Mouse (Mus musculus) intestine, embryonic 16.5 days (tissue): ENCODE measurements around the gene Golga4. TPM values are rescaled to one million over a fixed set of nuclear protein-coding genes. Genes with fewer than 3 reads are reported as not detected.

Experiments used
- ATAC-seq: fragments of 200-750 bp; cut with Nextera tagmentation; 2 replicates; pipeline ENCODE4 v1.8.0; 2017; ENCODE audit warnings: moderate TSS enrichment, moderate library complexity
- H3K27ac ChIP-seq: fragments of 300-500 bp; sonication (generic); 2 replicates; pipeline ENCODE4 v1.5.1; 2014; ENCODE audit warnings: mild to moderate bottlenecking, low read length
- H3K27me3 ChIP-seq: fragments of 300-500 bp; sonication (generic); replicated peaks from 2 replicates; pipeline ENCODE4 v1.6.1; 2014; ENCODE audit warnings: low read length, control low read depth, mixed read lengths; ENCODE audit not compliant: control insufficient read depth, insufficient read depth
- H3K36me3 ChIP-seq: fragments of 300-500 bp; sonication (generic); 2 replicates; pipeline ENCODE4 v1.6.1; 2014; ENCODE audit warnings: low read length, control low read depth; ENCODE audit not compliant: control insufficient read depth, insufficient read depth
- H3K4me1 ChIP-seq: fragments of 300-500 bp; sonication (generic); 2 replicates; pipeline ENCODE4 v1.6.1; 2014; ENCODE audit warnings: low read length, control low read depth, mixed read lengths; ENCODE audit not compliant: control insufficient read depth, insufficient read depth
- H3K4me2 ChIP-seq: fragments of 300-500 bp; sonication (generic); 2 replicates; pipeline ENCODE4 v1.6.1; 2014; ENCODE audit warnings: low read depth, low read length, control low read depth
- H3K4me3 ChIP-seq: fragments of 300-500 bp; sonication (generic); 2 replicates; pipeline ENCODE4 v1.5.1; 2014; ENCODE audit warnings: mild to moderate bottlenecking, low read length
- H3K9ac ChIP-seq: fragments of 300-500 bp; sonication (generic); 2 replicates; pipeline ENCODE4 v1.6.1; 2014; ENCODE audit warnings: low read depth, low read length
- H3K9me3 ChIP-seq: fragments of 300-500 bp; sonication (generic); 2 replicates; pipeline ENCODE4 v1.6.1; 2016; ENCODE audit warnings: low read length, control low read depth; ENCODE audit not compliant: control insufficient read depth
- WGBS: fragments of 180-500 bp; shearing (Covaris S2); extraction: QIAGEN DNeasy Blood & Tissue Kit; methylation state at CpG from one replicate; pipeline ENCODE4 v1.1.7; 2014; 5-methylcytosine and 5-hydroxymethylcytosine counted together
- polyA plus RNA-seq: library from polyadenylated mRNA; unstranded; fragments of >200 nt; fragmentation: Nextera tagmentation; extraction: Ambion mirVana; gene quantifications from 2 replicates; pipeline ENCODE4 v1.2.1, GENCODE M21; 2015

Gene Golga4
- polyA plus RNA-seq, 1 experiment from 2014 or later, result 52.2 TPM

DNA sequence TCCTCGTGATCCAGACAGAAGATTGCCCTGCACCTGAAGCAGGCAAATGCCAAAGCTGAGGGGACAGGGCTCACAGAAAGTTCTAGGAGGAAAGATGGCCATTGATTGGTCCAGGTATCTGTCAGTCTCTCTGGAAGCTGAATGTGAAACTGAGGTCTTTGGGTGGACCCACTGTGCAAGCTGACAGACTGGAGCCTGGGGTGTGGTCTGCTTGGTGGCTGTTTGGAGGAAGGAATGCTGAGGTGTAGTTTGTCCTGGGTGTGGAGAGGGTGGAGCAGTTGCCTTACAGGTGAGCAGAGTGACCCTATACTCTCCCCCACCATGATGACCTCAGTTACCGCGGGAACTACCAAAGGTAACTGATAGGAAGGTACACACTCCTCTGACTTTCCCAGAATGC lies 9.1 kb upstream of the Golga4 start:
- 44% methylated on average over 3 of the region's 3 CpGs for WGBS
- ATAC-seq, result peak; percentile 93
- peak overlapping the region; percentile 78 for H3K27ac ChIP-seq
- no peaks in the 10 kb centered on the region for H3K9me3 ChIP-seq
- no peaks in the 10 kb centered on the region for H3K27me3 ChIP-seq
- no peak overlapping the region for H3K4me3 ChIP-seq
- no peak overlapping the region for H3K9ac ChIP-seq
- H3K36me3 ChIP-seq, result no peaks in the 10 kb centered on the region
- H3K4me1 ChIP-seq, result 0 out of 2 replicates have a peak, but pooled peaks cover 9% of the 10 kb centered on the region
- H3K4me2 ChIP-seq, result no peak overlapping the region

DNA sequence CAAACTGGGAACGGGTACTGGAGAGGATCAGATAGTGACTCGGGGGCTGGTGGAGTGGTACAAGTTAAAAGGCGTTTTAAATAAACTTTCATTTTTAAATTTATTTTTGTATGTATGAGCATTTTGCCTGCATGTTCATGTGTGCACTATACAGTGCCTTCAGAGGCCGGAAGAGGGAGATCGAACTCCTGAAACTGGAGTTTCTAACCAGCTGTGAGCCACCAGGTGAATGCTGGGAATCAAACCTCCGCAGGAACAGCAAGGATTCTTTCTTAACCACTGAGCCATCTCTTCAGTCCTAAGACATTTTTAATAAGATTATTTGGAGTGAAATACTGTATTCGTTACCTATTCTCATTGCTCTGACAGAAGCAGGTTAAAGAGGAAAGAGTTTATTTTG lies 8.0 kb upstream of the Golga4 start:
- Histone ChIP-seq H3K4me2 (no peak overlapping the region), H3K9me3 (no peaks in the 10 kb centered on the region), H3K4me3 (no peak overlapping the region), H3K4me1 (0 out of 2 replicates have a peak, but pooled peaks cover 6% of the 10 kb centered on the region), H3K27me3 (no peaks in the 10 kb centered on the region), H3K9ac (no peak overlapping the region), H3K36me3 (no peaks in the 10 kb centered on the region), H3K27ac (no peak overlapping the region)
- WGBS, result 69% methylated on average over 7 of the region's 7 CpGs
- no peak for ATAC-seq

- no peaks in the 10 kb centered on the region for H3K27me3 ChIP-seq
- no peaks in the 10 kb centered on the region for H3K9me3 ChIP-seq
- no peaks in the 10 kb centered on the region for H3K36me3 ChIP-seq
- 80% methylated on average over 6 of the region's 6 CpGs for WGBS
- no peak overlapping the region for H3K9ac ChIP-seq
- peaks cover 8% of the 10 kb centered on the region; the same call in 1 of the 2 replicates for H3K4me1 ChIP-seq
- H3K4me3 ChIP-seq, result no peak overlapping the region
- no peak for ATAC-seq
- H3K27ac ChIP-seq, result no peak overlapping the region
- H3K4me2 ChIP-seq, result no peak overlapping the region
Measured at GRCm38 (mm10) chr9:118500963-118501362, 5.1 kb upstream of the Golga4 start.

DNA sequence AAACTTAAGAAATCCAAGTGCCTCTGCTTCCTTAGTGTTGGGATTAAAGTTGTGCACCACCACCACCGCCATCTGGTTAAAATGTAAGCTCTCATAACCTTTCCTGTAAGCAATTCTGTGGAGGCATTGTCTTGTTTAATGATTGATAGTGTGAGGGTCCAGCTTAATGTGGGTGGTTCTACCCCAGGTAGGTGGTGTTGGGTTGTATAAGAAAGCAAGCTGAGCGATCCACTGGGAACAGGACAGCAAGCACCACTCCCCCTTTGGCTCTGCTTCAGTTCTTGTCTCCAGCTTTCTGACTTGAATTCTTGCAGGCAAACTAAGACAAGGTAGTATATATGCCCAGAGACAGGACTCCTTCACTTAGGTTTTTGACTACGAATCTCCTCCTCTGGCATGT lies 1.4 kb upstream of the Golga4 start:
- Histone ChIP-seq H3K4me1 (peaks cover 28% of the 10 kb centered on the region), H3K9ac (no peak overlapping the region), H3K9me3 (no peaks in the 10 kb centered on the region), H3K27me3 (no peaks in the 10 kb centered on the region), H3K36me3 (no peaks in the 10 kb centered on the region), H3K27ac (peak overlapping the region; percentile 20), H3K4me2 (no peak overlapping the region), H3K4me3 (no peak overlapping the region)
- 52% methylated on average over 3 of the region's 3 CpGs for WGBS
- peak; percentile 40; the same call in 1 of the 2 replicates for ATAC-seq

- H3K4me2 ChIP-seq, result peak overlapping the region; percentile 84
- under 1% methylated on average over 57 of the region's 57 CpGs for WGBS
- H3K4me3 ChIP-seq, result peak overlapping the region; percentile 90
- peaks cover 37% of the 10 kb centered on the region for H3K4me1 ChIP-seq
- H3K36me3 ChIP-seq, result no peaks in the 10 kb centered on the region
- no peaks in the 10 kb centered on the region for H3K9me3 ChIP-seq
- H3K27me3 ChIP-seq, result no peaks in the 10 kb centered on the region
- peak overlapping the region; percentile 82 for H3K27ac ChIP-seq
- peak overlapping the region; percentile 93 for H3K9ac ChIP-seq
- peak; percentile 51 for ATAC-seq
Measured at GRCm38 (mm10) chr9:118506404-118507231, 551 bp downstream of the Golga4 start.

- WGBS, result 76% methylated on average over 6 of the region's 6 CpGs
Measured at GRCm38 (mm10) chr9:118507552-118507951, 1.5 kb downstream of the Golga4 start.

DNA sequence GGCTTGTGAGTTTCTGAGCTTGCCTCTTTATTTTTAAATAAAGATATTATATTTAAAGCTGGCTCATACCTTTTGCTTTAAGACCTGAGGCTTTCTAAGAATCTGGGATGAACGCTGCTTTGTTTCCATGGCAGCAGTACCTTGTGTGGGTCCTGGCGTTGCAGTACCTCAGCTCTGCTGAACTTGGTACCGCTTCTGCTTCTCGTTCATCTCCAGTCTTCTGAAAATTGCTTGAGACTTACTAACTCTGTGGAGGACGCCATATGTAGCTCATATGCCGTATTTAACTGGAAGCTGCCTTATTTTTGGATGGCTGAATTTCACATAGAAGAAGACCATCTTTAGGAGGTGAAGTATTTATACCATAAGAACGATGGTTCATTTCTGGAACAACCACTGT lies 2.5 kb downstream of the Golga4 start:
- no peak for ATAC-seq
- H3K27me3 ChIP-seq, result no peaks in the 10 kb centered on the region
- 80% methylated on average over 7 of the region's 7 CpGs for WGBS
- no peak overlapping the region for H3K27ac ChIP-seq
- H3K36me3 ChIP-seq, result no peaks in the 10 kb centered on the region
- H3K4me3 ChIP-seq, result no peak overlapping the region
- H3K9ac ChIP-seq, result no peak overlapping the region
- H3K4me2 ChIP-seq, result peak overlapping the region; percentile 84
- H3K4me1 ChIP-seq, result peaks cover 41% of the 10 kb centered on the region
- H3K9me3 ChIP-seq, result no peaks in the 10 kb centered on the region

More at GRCm38 (mm10) chr9:118507552-118507951, 1.5 kb downstream of the Golga4 start:
- peak overlapping the region; percentile 82 for H3K27ac ChIP-seq
- no peaks in the 10 kb centered on the region for H3K9me3 ChIP-seq
- H3K4me3 ChIP-seq, result peak overlapping the region; percentile 90
- no peaks in the 10 kb centered on the region for H3K36me3 ChIP-seq
- H3K4me1 ChIP-seq, result peaks cover 41% of the 10 kb centered on the region
- ATAC-seq, result no peak
- peak overlapping the region; percentile 84 for H3K4me2 ChIP-seq
- no peaks in the 10 kb centered on the region for H3K27me3 ChIP-seq
- peak overlapping the region; percentile 93 for H3K9ac ChIP-seq

- 0 out of 2 replicates have a peak, but pooled peaks have one; percentile 17 for ATAC-seq
- Histone ChIP-seq H3K4me2 (0 out of 2 replicates have a peak overlapping the region, but pooled peaks have one; percentile 9), H3K9me3 (no peaks in the 10 kb centered on the region), H3K27me3 (no peaks in the 10 kb centered on the region), H3K9ac (0 out of 2 replicates have a peak overlapping the region, but pooled peaks have one; percentile 25), H3K4me3 (no peak overlapping the region), H3K4me1 (peaks cover 36% of the 10 kb centered on the region), H3K27ac (peak overlapping the region; percentile 85), H3K36me3 (peaks cover 2% of the 10 kb centered on the region; the same call in 1 of the 2 replicates)
- WGBS, result 63% methylated on average over 15 of the region's 15 CpGs
Measured at GRCm38 (mm10) chr9:118510941-118511690, 5.0 kb downstream of the Golga4 start.

GRCm38 (mm10) chr9:118512681-118513233 lies 6.7 kb downstream of the Golga4 start:
- Histone ChIP-seq H3K9me3 (no peaks in the 10 kb centered on the region), H3K4me1 (peaks cover 28% of the 10 kb centered on the region), H3K27ac (peak overlapping the region; percentile 53), H3K36me3 (peaks cover 2% of the 10 kb centered on the region; the same call in 1 of the 2 replicates), H3K4me3 (no peak overlapping the region), H3K9ac (no peak overlapping the region), H3K27me3 (no peaks in the 10 kb centered on the region), H3K4me2 (no peak overlapping the region)
- WGBS, result 55% methylated on average over 3 of the region's 3 CpGs
- peak; percentile 91 for ATAC-seq
